Mouse (Mus musculus) spleen, embryonic (tissue): ENCODE measurements around the gene Ttc21a.

ENCODE experiments used
- CTCF ChIA-PET: fragments of 350-600 bp; sonication (Branson Sonifier 250); formaldehyde crosslinking; loops from one replicate; lab custom pipeline; 2022; lab: Charles Lee

Gene Ttc21a

DNA sequence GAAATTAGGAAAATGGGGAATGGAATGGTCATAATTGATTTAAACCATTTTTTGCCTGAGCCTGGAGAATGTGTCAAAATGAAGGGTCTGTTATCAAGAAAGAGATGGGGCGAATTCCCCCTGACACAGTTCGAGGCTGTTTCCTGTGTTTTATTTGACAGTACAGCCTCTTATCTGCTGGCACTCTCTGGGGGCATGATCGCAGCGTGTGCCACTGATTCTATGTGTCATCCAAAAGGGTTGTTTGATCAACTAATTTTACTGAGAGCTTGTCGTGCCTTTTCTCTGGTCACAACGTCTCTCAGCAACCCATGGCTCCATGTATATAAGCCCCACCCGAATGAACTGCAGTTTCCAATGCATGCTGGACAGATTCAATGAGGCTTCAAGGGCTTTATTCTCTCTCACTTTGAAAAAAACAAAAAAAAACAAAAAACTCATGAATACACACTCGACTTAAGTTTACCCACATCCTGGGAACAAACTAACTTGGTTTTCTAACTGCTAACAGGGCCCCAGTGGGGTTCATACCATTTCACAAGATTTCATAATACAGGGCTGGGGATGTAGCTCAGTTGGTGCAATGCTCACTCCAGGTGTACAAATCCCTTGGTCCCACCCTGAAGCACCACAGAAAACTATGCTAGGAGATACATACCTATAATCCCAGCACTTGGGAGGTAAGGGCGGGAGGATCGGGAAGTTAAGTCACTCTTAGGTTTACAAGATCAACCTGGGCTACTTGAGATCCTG lies 55.9 kb downstream of the Ttc21a start:
- CTCF ChIA-PET: interaction anchor here (0.7 to 1.2 kb wide), 2 partner anchors 21 to 80 kb away, joined by 5 to 11 read pairs; no protein-coding TSS in a partner anchor

DNA sequence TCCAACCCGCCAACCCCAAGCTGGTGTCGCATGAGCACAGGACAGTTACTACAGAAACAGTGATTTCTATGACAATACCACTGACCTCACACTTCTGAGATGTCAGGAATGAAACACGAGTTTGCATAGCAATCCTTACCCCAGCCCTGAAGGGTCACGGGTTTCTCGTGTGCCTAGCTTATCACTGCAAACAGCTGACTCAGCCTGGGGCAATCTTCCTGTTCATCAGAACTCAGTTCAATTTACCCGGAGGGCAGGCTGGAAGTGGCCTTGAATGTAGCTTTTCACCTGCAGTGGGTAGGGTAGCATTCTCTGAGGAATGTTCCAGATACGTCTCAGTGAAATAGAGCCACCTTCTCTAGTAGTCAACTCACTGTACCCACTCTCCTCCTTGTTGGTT lies 56.8 kb downstream of the Ttc21a start:
- CTCF ChIA-PET: interaction anchor here (0.7 to 1.2 kb wide), 3 partner anchors 8 to 22 kb away, joined by 5 to 11 read pairs (median 5); no protein-coding TSS in a partner anchor

DNA sequence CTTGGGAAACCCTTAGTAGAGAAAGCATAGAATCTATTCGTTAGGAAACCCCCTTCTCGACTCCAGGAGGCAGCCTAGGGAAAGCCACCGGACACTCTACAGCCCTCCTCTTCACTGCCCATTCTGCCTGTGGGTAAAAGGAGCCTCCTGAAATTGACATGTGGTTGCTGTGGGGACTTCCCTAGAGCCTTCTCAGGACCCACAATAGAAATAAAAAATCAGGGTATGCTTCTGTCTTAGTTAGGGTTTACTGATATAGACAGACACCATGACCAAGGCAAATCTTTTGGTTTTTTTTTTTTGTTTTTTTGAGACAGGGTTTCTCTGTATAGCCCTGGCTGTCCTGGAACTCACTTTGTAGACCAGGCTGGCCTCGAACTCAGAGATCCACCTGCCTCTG lies 58.7 kb downstream of the Ttc21a start:
- CTCF ChIA-PET: no interaction called here

DNA sequence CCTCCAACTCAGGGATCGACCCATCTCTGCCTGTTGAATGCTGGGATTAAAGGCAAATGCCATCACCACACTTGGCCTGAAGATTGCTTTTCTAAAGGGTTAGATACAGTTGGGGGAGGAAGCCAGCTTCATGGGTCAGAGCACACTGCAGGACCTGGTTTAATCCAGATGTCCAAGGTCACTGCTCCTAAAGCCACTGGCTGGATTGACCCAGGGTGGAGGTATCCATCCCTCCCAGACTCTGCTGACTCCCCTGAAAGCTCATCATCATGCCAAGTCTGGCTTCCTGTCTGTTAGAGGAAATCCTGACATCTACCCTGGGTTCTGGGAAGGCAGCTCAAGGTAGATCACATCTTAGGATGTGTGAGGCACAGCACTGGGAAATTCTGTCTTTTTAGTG lies 61.4 kb downstream of the Ttc21a start:
- CTCF ChIA-PET: no interaction called here

DNA sequence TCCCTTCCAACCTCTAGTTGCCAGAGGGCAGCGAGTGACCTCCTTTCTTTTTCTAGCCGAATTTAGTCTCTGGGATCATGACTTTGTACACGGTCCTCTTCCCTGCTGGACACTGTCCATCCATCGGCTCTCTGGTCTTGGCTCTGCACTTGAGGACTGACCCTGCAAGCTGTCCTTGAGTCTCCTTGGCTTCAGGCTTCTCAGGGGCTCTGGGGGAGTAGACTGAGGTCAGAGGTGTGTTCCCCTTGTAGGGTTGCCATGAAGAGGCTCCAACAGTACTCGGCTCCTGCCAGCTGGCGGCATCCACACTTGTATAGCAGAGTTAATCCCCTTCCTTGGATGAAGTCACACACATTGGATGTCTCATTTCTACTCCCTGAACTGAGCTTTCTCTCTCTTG lies 62.2 kb downstream of the Ttc21a start:
- CTCF ChIA-PET: no interaction called here

DNA sequence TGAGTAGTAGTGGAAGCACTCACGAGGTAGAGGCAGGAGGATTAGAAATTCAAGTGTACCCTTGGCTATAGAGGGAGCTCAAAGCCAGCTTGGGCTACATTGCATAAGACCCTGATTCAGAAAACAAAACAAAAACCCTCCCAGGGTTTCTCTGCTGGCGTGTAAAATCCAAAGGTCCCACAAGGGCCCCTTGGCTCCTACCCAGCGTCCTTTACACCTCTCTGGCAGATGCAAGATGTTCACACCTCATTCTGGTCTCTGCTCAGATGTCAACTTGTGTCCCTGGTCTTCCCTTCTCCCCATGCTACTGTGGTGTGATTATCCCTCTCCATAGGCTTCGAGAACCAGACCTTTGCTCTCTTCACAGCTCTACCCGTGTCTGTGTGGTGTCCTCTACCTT lies 63.4 kb downstream of the Ttc21a start:
- CTCF ChIA-PET: interaction anchor here (1.1 kb wide), 1 partner anchor 9 kb away, joined by 3 read pairs; no protein-coding TSS in a partner anchor

DNA sequence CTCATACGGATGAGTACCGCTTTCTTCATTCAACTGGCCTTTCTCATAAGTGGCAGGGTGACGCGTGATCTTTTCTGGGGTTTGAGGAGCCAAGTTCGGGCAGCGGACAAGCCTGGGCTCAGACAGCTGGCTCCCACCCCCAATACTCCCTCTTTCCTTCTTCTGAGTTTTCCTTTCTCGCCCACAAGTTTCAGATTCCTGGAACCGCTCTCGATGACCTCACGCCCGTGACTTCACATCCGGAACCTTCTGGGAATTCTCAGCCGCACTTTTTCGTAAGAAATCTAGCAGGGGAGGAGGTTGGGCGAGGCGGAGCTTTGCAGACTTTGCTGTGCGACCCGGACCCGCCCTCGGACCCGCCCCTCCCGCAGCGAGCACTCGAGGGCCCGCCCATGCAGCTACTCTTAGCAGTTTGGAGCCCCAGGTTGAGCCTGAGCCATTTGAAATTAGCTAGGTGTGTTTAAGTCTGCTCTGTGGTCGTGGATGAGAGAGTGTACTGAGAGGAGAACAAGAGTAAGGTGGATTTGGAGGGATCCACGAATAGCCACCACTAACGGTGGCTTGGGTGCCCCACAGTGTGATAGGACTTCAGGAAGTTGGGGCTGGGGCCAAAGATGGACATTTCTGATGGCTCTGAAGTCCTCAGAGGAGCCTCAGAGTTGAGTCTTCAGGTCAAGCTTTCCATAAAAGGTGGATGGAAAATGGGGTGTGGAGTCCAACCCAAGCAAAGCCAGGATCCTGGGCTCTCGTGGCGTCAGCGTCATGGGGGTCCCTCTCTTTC lies 64.7 kb downstream of the Ttc21a start:
- CTCF ChIA-PET: interaction anchor here (1.3 kb wide), 1 partner anchor 19 kb away, joined by 4 read pairs; no protein-coding TSS in a partner anchor

DNA sequence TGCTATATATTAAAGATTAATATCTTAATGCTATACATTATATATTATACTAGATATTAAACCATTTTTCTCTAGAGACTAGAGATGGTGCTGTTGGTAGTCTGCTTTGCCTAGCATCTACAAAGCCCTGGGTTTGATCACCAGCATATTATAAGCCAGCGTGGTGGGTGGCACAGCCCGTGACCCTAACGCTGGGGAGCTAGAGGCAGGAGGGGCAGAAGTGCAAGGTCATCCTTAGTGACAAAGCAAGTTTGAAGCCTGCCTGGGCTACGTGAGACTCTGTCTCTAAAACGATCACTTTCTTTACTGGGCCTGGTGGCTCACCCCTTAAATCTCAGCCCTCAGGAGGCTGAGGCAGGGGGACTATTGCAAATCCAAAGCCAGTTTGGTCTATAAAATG lies 65.5 kb downstream of the Ttc21a start:
- CTCF ChIA-PET: no interaction called here

DNA sequence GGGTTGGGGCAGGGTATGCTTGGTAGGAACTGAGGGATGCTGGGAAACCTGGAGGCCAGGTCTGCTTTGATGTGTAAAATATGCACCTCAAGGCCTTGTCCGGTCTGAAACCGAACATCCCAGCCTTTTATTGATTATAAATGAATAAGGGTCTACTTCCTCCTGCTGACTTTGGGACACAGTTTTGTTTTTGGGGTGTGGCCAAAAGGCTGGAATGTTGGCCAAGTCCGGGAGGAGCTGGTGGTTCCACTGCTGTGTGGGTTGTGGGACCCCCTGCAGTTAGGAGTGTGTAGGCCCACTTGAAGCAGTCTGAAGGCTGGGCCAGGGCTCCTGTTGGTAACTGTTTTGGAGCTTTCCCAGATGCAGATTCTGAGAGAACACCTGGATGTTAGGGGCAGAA lies 68.5 kb downstream of the Ttc21a start:
- CTCF ChIA-PET: interaction anchor here (0.8 kb wide), 1 partner anchor 48 kb away, joined by 3 read pairs; no protein-coding TSS in a partner anchor

DNA sequence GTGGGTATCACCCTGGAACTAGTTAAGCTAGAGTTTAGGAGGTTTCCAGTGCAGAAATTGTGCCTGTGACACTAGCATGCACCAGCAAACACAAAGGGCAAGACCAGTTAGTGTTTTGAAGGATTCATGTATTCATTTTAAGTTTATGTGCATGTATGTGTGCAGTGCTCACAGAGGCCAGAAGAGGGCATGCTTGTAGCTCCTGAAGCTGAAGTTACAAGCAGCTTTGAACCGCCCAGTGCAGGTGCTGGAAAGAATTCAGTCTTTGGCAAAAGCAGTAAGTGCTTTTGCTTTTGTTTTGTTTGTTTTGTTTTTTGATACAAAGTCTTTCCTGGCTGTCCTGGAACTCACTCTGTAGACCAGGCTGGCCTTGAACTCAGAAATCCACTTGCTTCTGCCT lies 70.4 kb downstream of the Ttc21a start:
- CTCF ChIA-PET: no interaction called here

DNA sequence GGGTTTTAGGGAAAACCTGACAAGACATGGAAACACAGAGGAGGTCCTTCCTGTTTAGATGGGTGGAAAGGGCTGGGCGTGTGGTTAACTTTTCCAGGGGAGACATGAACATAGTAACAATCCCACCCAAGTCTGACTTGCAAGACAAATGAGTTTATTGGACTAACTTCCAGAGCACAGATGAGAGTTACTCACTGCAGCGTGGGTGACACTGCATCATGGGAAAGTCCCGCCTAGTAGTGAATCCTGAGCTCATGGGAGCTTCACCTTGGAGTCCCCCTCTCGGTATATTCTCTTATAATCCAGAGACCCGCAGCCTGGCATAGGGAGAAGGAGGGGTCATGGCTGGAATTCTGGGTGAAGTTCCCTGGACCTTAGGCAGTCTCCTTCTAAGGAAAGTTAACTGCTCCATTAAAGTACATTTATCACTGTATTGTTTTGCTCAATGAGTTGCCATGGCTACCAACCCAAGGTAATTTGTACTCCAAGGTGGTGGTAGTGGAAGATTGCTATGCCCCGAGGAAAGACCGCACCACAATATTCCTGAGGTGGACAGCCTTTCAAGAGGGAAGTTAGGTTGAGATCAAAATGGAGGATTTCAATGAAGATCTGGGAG lies 71.9 kb downstream of the Ttc21a start:
- CTCF ChIA-PET: interaction anchor here (0.7 to 1.3 kb wide), 2 partner anchors 8 to 10 kb away, joined by 3 read pairs; no protein-coding TSS in a partner anchor

DNA sequence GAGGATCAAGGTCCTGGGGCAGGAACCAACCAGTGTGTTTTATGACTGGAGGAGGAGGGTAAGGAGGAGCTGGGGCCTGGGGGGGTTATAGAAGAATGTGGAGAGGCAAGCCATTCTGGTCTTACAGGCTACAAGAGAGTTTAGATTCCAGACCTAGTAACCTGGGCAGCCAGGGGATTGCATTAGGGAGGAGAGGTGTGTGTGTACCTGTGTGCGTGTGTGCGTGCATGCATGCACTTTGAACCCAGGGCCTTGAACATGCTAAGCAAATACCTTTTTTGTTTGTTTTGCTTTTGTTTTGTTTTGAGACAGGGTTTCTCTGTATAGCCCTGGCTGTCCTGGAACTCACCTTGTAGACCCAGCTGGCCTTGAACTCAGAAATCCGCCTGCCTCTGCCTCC lies 72.5 kb downstream of the Ttc21a start:
- CTCF ChIA-PET: interaction anchor here (1.3 kb wide), 1 partner anchor 9 kb away, joined by 3 read pairs; no protein-coding TSS in a partner anchor

DNA sequence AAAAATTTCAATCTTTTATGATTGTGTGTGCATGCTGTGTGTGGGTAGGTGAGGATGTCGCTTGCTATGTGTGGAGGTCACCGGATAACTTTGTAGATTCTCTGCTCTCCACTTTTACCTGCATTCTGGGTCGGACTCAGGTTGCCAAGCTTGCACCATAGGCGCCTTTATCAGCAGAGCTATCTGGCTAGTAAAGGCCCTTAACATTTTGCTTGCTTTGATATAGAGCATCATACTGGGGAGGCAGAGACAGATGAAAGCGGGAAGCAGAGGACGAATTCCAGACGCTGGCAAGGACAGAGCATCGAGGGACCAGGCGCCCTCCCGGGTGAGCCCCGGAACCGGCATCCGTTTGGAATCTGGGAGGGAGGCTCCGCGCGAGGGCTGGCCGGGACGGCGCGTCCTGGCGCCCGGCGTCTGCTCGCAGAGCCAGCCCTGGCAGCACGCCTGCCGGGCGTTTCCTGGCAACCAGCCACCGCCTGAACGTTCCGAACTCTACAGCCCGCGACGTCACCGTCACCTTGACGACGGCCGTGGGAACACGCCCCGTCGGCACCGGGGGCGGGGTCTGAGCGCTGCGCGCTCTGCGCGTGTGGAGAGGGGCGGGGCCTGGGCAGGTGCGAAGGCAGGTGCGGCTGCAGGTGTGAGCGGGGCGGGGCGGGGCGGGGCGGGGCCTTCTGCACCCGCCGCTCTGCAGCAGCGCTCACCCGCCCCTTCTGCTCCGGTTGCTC lies 73.5 kb downstream of the Ttc21a start:
- CTCF ChIA-PET: no interaction called here

DNA sequence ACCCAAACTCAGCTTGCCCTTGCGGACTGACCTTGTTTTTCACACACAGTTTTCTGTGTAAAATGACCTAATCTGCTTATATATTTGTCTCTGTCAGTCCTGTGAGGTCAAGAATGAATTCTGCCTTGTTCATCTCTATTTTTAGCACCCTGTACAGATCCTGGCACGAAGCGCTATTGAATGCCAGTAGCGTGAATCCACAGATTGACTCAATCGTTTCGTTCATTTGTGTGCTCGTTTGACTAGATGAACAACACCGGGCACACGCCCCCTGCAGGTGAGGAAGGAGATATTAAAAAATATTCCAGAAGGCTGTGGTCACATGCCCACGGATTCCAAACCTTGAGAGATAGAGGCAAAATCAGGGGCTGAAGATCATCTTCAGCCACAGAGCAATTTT lies 74.1 kb downstream of the Ttc21a start:
- CTCF ChIA-PET: interaction anchor here (0.7 kb wide), 1 partner anchor 78 kb away, joined by 7 read pairs; no protein-coding TSS in a partner anchor

DNA sequence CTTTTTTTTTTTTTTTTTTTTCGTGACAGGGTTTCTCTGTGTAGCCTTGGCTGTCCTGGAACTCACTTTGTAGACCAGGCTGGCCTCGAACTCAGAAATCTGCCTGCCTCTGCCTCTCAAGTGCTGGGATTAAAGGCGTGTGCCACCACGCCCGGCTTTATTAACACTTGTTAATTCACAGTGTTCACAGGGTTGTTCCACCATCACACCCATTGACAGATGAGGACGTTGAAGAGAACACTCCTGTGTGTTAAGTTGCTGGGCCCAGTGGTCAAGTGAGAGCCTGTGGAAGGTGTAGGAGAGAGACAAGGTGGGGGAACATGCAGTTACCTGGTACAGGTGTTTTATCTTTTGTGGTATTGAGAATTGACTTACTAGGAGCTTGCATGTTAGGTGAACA lies 74.8 kb downstream of the Ttc21a start:
- CTCF ChIA-PET: interaction anchor here (0.7 kb wide), 1 partner anchor 79 kb away, joined by 7 read pairs; no protein-coding TSS in a partner anchor

DNA sequence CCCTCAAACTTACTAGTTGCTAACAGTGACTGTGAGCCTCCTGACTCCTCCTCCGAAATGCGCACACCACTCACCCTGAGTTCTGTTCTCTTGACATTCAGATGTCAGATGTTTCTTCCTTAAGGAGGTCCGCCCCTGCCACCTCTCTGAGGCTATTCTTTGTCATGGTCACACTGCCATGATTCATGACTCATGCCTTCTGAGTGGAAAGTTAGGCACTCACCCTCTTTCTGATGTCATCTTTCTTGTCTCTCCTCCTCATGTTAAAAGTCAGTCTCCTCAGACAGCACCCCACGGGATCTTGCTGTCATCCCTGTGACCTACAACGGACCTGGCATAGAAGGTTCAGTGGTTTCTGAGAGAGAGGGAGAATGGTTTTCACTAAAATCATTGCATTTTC lies 75.4 kb downstream of the Ttc21a start:
- CTCF ChIA-PET: no interaction called here

DNA sequence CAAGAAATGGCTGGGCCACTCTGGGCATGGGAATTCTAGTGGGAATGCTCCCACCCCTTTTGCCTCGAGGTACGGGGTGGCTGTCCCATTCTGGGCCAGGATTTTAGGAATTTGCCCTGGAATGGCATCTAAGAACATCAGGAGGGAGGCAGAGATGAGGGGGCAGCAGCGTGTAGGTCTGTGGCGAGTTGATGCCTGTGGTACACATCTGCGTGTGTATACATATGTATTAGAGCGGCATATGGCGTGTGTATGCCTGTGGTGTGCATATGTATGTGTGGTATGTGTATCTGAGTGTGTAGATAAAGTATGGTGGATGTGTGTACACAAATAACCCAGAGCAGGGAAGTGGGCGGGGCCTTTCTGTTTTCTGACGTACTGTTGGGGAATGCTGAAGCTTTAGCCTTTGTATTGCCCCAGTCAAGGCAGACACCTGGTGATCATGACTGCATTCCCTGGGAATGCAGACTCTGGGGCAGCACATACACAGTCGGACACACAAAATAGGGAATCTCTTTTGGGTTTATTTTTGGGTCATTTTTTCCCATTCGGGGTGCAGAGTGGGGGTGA lies 75.9 kb downstream of the Ttc21a start:
- CTCF ChIA-PET: interaction anchor here (0.5 kb wide), 1 partner anchor 30 kb away, joined by 5 read pairs; no protein-coding TSS in a partner anchor

DNA sequence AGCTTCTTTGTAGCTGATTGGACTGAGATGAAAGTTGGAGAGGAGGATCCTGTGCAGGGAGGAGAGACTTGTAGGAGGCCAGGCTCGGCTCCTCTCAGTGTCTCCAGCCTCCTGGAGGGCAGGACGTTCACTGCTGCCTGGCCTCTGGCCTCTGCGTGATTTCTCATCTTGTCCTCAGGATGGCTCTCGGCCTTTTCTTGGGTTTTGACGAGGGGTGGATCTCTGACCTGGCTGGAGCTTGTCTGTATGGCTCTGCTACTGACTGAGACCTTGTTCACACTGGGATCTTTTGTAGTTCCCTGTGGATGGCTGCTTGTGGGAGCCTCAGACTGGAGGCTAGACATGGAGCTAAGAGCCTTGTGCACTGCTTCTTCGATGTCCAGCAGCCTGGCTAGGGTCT lies 77.4 kb downstream of the Ttc21a start:
- CTCF ChIA-PET: no interaction called here

DNA sequence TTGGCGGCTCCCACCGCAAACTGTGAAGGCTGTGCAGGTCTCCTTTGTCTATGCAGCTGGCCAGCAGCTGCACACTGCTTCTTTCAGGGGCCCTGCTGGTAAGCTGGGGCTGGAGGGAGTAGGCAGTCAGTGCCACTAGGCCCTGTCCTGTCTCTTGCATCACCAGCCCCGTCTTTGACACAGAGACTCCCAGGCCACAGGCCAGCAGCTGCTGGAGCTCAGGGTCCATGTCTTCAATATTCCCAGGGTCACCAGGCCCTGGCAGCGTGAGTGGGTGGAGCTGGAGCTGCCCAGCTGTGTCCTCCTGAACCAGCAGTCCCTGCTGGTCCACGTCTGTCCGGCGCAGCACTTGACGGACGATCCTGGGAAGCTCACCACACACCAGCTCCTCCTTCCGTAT lies 79.5 kb downstream of the Ttc21a start:
- CTCF ChIA-PET: interaction anchor here (0.5 kb wide), 1 partner anchor 1838 kb away, joined by 5 read pairs; no protein-coding TSS in a partner anchor
